ENCODE assay signal across 8 mouse cellular contexts in genomic region chr11:77766351-77767001, GRCm38 (mm10). TPM values are rescaled to one million over a fixed set of nuclear protein-coding genes. Genes with fewer than 3 reads are reported as not detected.
DNase-seq lines count a peak whose midpoint lies in the region; ATAC-seq and TF ChIP-seq lines count a peak whose summit lies in the region.
"Had no signal": no experiment of that assay in that cellular context is flagged by ENCODE, and none has a peak within 500 bp of the region (broad histone marks: within the 10 kb centered on the region; RNA-seq: fewer than 3 reads in every experiment).

No protein-coding gene starts in this region.

- no peaks in the 10 kb centered on the region for H3K4me1 ChIP-seq in ES-Bruce4 (ENCODE audit: control insufficient read depth, insufficient read depth, low read length)
- peaks cover 42% of the 10 kb centered on the region for H3K4me1 ChIP-seq in forebrain, embryonic 13.5 days
- H3K4me1 ChIP-seq in hindbrain, embryonic 14.5 days (replicated peaks; ENCODE audit: control insufficient read depth, insufficient read depth, low read length), result peaks cover 39% of the 10 kb centered on the region
- H3K4me1 ChIP-seq in limb, embryonic 10.5 days, result peaks cover 46% of the 10 kb centered on the region

- WGBS in forebrain, embryonic 13.5 days, result 4% methylated on average over 35 of the region's 35 CpGs
- WGBS in hindbrain, embryonic 14.5 days, result 2% methylated on average over 35 of the region's 35 CpGs
- under 1% methylated on average over 35 of the region's 35 CpGs for WGBS in limb, embryonic 10.5 days

- H3K27ac ChIP-seq in ES-Bruce4 (ENCODE audit: insufficient read depth, low read length), result peak overlapping the region; percentile 50
- H3K27ac ChIP-seq in forebrain, embryonic 13.5 days, result no peak overlapping the region; the same call in 1 of the 2 replicates
- H3K27ac ChIP-seq in hindbrain, embryonic 14.5 days, result peak overlapping the region; percentile 50
- H3K27ac ChIP-seq in limb, embryonic 10.5 days, result peak overlapping the region; percentile 85

- peak; percentile 77 for DNase-seq in adrenal gland, adult 2 months
- no peak for DNase-seq in hindbrain, embryonic 14.5 days (ENCODE audit: low spot score)
- DNase-seq in limb, embryonic 10.5 days (ENCODE audit: low spot score), result peak; percentile 65
- DNase-seq in mesoderm, embryonic 11.5 days (ENCODE audit: low read depth, low spot score), result peak; percentile 49
- peak; percentile 59 to 69 for DNase-seq in spleen, postnatal 10 days (ENCODE audit: low spot score in 2 of 2)

- H3K4me3 ChIP-seq in ES-Bruce4 (ENCODE audit: low read depth, low read length), result peak overlapping the region; percentile 52
- peak overlapping the region; percentile 34 for H3K4me3 ChIP-seq in forebrain, embryonic 13.5 days
- H3K4me3 ChIP-seq in hindbrain, embryonic 14.5 days (replicated peaks; ENCODE audit: low read length), result peak overlapping the region; percentile 30
- H3K4me3 ChIP-seq in limb, embryonic 10.5 days, result peak overlapping the region; percentile 50

- no peak for ATAC-seq in forebrain, embryonic 13.5 days
- peak; percentile 15; the same call in 1 of the 2 replicates for ATAC-seq in hindbrain, embryonic 14.5 days (ENCODE audit: low FRiP score)

- no peaks in the 10 kb centered on the region for H3K36me3 ChIP-seq in ES-Bruce4 (ENCODE audit: control insufficient read depth, insufficient read depth, low read length, poor library complexity, severe bottlenecking)
- H3K36me3 ChIP-seq in forebrain, embryonic 13.5 days (ENCODE audit: poor library complexity, severe bottlenecking), result no peaks in the 10 kb centered on the region
- H3K36me3 ChIP-seq in hindbrain, embryonic 14.5 days (replicated peaks; ENCODE audit: control insufficient read depth, insufficient read depth), result no peaks in the 10 kb centered on the region
- no peaks in the 10 kb centered on the region for H3K36me3 ChIP-seq in limb, embryonic 10.5 days

- peak; percentile 44 for TF ChIP-seq CTCF in ES-Bruce4 (IDR thresholded peaks at IDR 0.05; ENCODE audit: low read depth, low read length)

- H3K27me3 ChIP-seq in ES-Bruce4 (ENCODE audit: control insufficient read depth, insufficient read depth, low read length, poor library complexity, severe bottlenecking), result no peaks in the 10 kb centered on the region
- H3K27me3 ChIP-seq in forebrain, embryonic 13.5 days, result 0 out of 2 replicates have a peak, but pooled peaks cover 3% of the 10 kb centered on the region
- no peaks in the 10 kb centered on the region for H3K27me3 ChIP-seq in hindbrain, embryonic 14.5 days (ENCODE audit: control insufficient read depth, insufficient read depth, low read length)
- peaks cover 9% of the 10 kb centered on the region for H3K27me3 ChIP-seq in limb, embryonic 10.5 days (ENCODE audit: low read depth, poor library complexity, severe bottlenecking)

- H3K9me3 ChIP-seq in ES-Bruce4 (replicated peaks; ENCODE audit: control insufficient read depth, insufficient read depth, low read length, poor library complexity, severe bottlenecking), result no peaks in the 10 kb centered on the region
- H3K9me3 ChIP-seq in forebrain, embryonic 13.5 days (replicated peaks), result no peaks in the 10 kb centered on the region
- no peaks in the 10 kb centered on the region for H3K9me3 ChIP-seq in hindbrain, embryonic 14.5 days (ENCODE audit: control insufficient read depth, low read length)
- no peaks in the 10 kb centered on the region for H3K9me3 ChIP-seq in limb, embryonic 10.5 days (replicated peaks)

- peak overlapping the region; percentile 51 for H3K9ac ChIP-seq in ES-Bruce4 (ENCODE audit: low read depth, poor library complexity, severe bottlenecking)
- H3K9ac ChIP-seq in forebrain, embryonic 13.5 days, result peak overlapping the region; percentile 64
- H3K9ac ChIP-seq in hindbrain, embryonic 14.5 days, result peak overlapping the region; percentile 59

- TF ChIP-seq POLR2A in ES-Bruce4 (IDR thresholded peaks at IDR 0.05; ENCODE audit: insufficient read depth, low read length), result no peak

- peak; percentile 62; the same call in 1 of the 2 replicates for TF ChIP-seq EP300 in ES-Bruce4 (IDR thresholded peaks at IDR 0.05; ENCODE audit: insufficient read depth, low read depth, low read length)

- H3K4me2 ChIP-seq in forebrain, embryonic 13.5 days, result peak overlapping the region; percentile 96
- peak overlapping the region; percentile 84 for H3K4me2 ChIP-seq in hindbrain, embryonic 14.5 days (replicated peaks)

RNA-seq across cellular contexts. Expression of gene Myo18a, which starts 3.4 kb away (rescaled TPM):
- 59.6 and 62.7 TPM in 2 replicates for polyA plus RNA-seq in ES-Bruce4 (2011; ENCODE audit: insufficient read depth, insufficient read length, low read depth, missing spikeins)
- 10 to 100 TPM; 50.4 to 75.6 TPM for total RNA-seq in adrenal gland, adult 2 months (2021)
- 66.5 and 70.4 TPM in 2 replicates for polyA plus RNA-seq in adrenal gland, adult 2 months (2012; rRNA removed)
- 38.2 and 48.1 TPM in 2 replicates for polyA plus RNA-seq in forebrain, embryonic 13.5 days (2015; fragmentation: Nextera tagmentation; extraction: Ambion mirVana)
- polyA plus RNA-seq in hindbrain, embryonic 14.5 days (2014; fragmentation: Nextera tagmentation; extraction: Ambion mirVana), result 42.1 and 43.7 TPM in 2 replicates
- 25.6 and 29.5 TPM in 2 replicates for polyA plus RNA-seq in limb, embryonic 10.5 days (2016; fragmentation: Nextera tagmentation; extraction: Ambion mirVana)

RNA-seq across cellular contexts. Expression of gene Gm10277, which starts 21.1 kb away (rescaled TPM):
- not detected in 2 replicates for polyA plus RNA-seq in ES-Bruce4 (2011; ENCODE audit: insufficient read depth, insufficient read length, low read depth, missing spikeins)
- not detected for total RNA-seq in adrenal gland, adult 2 months (2021)
- not detected in 2 replicates for polyA plus RNA-seq in adrenal gland, adult 2 months (2012; rRNA removed)
- 2.9 and 3.2 TPM in 2 replicates for polyA plus RNA-seq in forebrain, embryonic 13.5 days (2015; fragmentation: Nextera tagmentation; extraction: Ambion mirVana)
- 0.69 and 1.4 TPM in 2 replicates for polyA plus RNA-seq in hindbrain, embryonic 14.5 days (2014; fragmentation: Nextera tagmentation; extraction: Ambion mirVana)
- 1.1 and 1.4 TPM in 2 replicates for polyA plus RNA-seq in limb, embryonic 10.5 days (2016; fragmentation: Nextera tagmentation; extraction: Ambion mirVana)
- total RNA-seq: layer of hippocampus, postnatal 14 days had no signal

RNA-seq across cellular contexts. Expression of gene Cryba1, which starts 41.4 kb away (rescaled TPM):
- not detected in 2 replicates for polyA plus RNA-seq in ES-Bruce4 (2011; ENCODE audit: insufficient read depth, insufficient read length, low read depth, missing spikeins)
- not detected for total RNA-seq in adrenal gland, adult 2 months (2021)
- polyA plus RNA-seq in adrenal gland, adult 2 months (2012; rRNA removed), result not detected in 2 replicates
- polyA plus RNA-seq in forebrain, embryonic 13.5 days (2015; fragmentation: Nextera tagmentation; extraction: Ambion mirVana), result 0.76 and 1.7 TPM in 2 replicates
- 0.47 and 0.62 TPM in 2 replicates for polyA plus RNA-seq in hindbrain, embryonic 14.5 days (2014; fragmentation: Nextera tagmentation; extraction: Ambion mirVana)
- not detected in 2 replicates for polyA plus RNA-seq in limb, embryonic 10.5 days (2016; fragmentation: Nextera tagmentation; extraction: Ambion mirVana)
- total RNA-seq: layer of hippocampus, postnatal 14 days had no signal
